Mouse (Mus musculus): ENCODE measurements around the gene Srgap2. TPM values are rescaled to one million over a fixed set of nuclear protein-coding genes. Genes with fewer than 3 reads are reported as not detected.

Gene Srgap2
- total RNA-seq, 2 experiments from 2014 or later: 82.7 to 83.7 TPM

- no peak for DNase-seq (ENCODE audit: low spot score in 2 of 2)
- intact Hi-C loops (cut with DNase I): no loop called here
These were observed 40.9 kb downstream of the Srgap2 start for GRCm38 (mm10) chr1:131486094-131486850.

GRCm38 (mm10) chr1:131482242-131482641 lies 44.9 kb downstream of the Srgap2 start:
- peak in 1 of 2 experiments; percentile 49 for DNase-seq (ENCODE audit: low spot score in 2 of 2)
- intact Hi-C loops (cut with DNase I): no loop called here

GRCm38 (mm10) chr1:131481391-131481790 lies 45.8 kb downstream of the Srgap2 start:
- no peak for DNase-seq (ENCODE audit: low spot score in 2 of 2)
- intact Hi-C loops (cut with DNase I): no loop called here

GRCm38 (mm10) chr1:131478770-131479305 lies 48.3 kb downstream of the Srgap2 start:
- intact Hi-C loops (cut with DNase I): no loop called here
- DNase-seq (ENCODE audit: low spot score in 2 of 2): no peak

- intact Hi-C loops (cut with DNase I): no loop called here
- no peak for DNase-seq (ENCODE audit: low spot score in 2 of 2)
These were observed 51.8 kb downstream of the Srgap2 start for GRCm38 (mm10) chr1:131475306-131475705.

GRCm38 (mm10) chr1:131473631-131474118 lies 53.5 kb downstream of the Srgap2 start:
- no peak for DNase-seq (ENCODE audit: low spot score in 2 of 2)
- intact Hi-C loops (cut with DNase I): no loop called here

GRCm38 (mm10) chr1:131470597-131470996 lies 56.6 kb downstream of the Srgap2 start:
- intact Hi-C loops (cut with DNase I): no loop called here
- DNase-seq (ENCODE audit: low spot score in 2 of 2): no peak

GRCm38 (mm10) chr1:131465855-131466254 lies 61.3 kb downstream of the Srgap2 start:
- intact Hi-C loops (cut with DNase I): no loop called here
- DNase-seq (ENCODE audit: low spot score in 2 of 2): no peak

GRCm38 (mm10) chr1:131463953-131464627 lies 63.1 kb downstream of the Srgap2 start:
- no peak for DNase-seq (ENCODE audit: low spot score in 2 of 2)
- intact Hi-C loops (cut with DNase I): no loop called here

- intact Hi-C loops (cut with DNase I): no loop called here
- DNase-seq (ENCODE audit: low spot score in 2 of 2): no peak
These were observed 64.5 kb downstream of the Srgap2 start for GRCm38 (mm10) chr1:131462541-131463067.

GRCm38 (mm10) chr1:131460914-131461530 lies 66.1 kb downstream of the Srgap2 start:
- DNase-seq (ENCODE audit: low spot score in 2 of 2): no peak
- intact Hi-C loops (cut with DNase I): no loop called here

- intact Hi-C loops (cut with DNase I): no loop called here
- no peak for DNase-seq (ENCODE audit: low spot score in 2 of 2)
These were observed 71.7 kb downstream of the Srgap2 start for GRCm38 (mm10) chr1:131455355-131455890.

GRCm38 (mm10) chr1:131454386-131454785 lies 72.8 kb downstream of the Srgap2 start:
- intact Hi-C loops (cut with DNase I): no loop called here
- no peak for DNase-seq (ENCODE audit: low spot score in 2 of 2)

GRCm38 (mm10) chr1:131453335-131453734 lies 73.8 kb downstream of the Srgap2 start:
- intact Hi-C loops (cut with DNase I): no loop called here
- DNase-seq (ENCODE audit: low spot score in 2 of 2): no peak

GRCm38 (mm10) chr1:131448373-131448772 lies 78.8 kb downstream of the Srgap2 start:
- DNase-seq (ENCODE audit: low spot score in 2 of 2): no peak
- intact Hi-C loops (cut with DNase I): no loop called here

- DNase-seq (ENCODE audit: low spot score in 2 of 2): no peak
- intact Hi-C loops (cut with DNase I): no loop called here
These were observed 79.8 kb downstream of the Srgap2 start for GRCm38 (mm10) chr1:131447333-131447732.

- intact Hi-C loops (cut with DNase I): no loop called here
- no peak for DNase-seq (ENCODE audit: low spot score in 2 of 2)
These were observed 80.6 kb downstream of the Srgap2 start for GRCm38 (mm10) chr1:131446577-131446976.

GRCm38 (mm10) chr1:131438556-131438955 lies 88.6 kb downstream of the Srgap2 start:
- no peak for DNase-seq (ENCODE audit: low spot score in 2 of 2)
- intact Hi-C loops (cut with DNase I): no loop called here

- intact Hi-C loops (cut with DNase I): no loop called here
- DNase-seq (ENCODE audit: low spot score in 2 of 2): no peak
These were observed 89.2 kb downstream of the Srgap2 start for GRCm38 (mm10) chr1:131437975-131438374.

- intact Hi-C loops (cut with DNase I): no loop called here
- DNase-seq (ENCODE audit: low spot score in 2 of 2): no peak
These were observed 90.5 kb downstream of the Srgap2 start for GRCm38 (mm10) chr1:131436609-131437008.
